Mouse (Mus musculus) adrenal gland, adult 8-10 months (tissue): ENCODE results near the gene Stac. TPM values are rescaled to one million over a fixed set of nuclear protein-coding genes. Genes with fewer than 3 reads are reported as not detected.
A peak's percentile ranks its signal among the peaks of the same experiment; 100 is the strongest.

Experiments used
- DNase-seq: peaks from one replicate; pipeline ENCODE4 v3.0.0; 2022
- total RNA-seq, 4 experiments: library from RNA; stranded (reverse); gene quantifications; 2 replicates each; pipeline ENCODE4 v1.2.4; 2022

Stac gene
- total RNA-seq, result 10 to 100 TPM in 1 of 4 experiments, 1 to 10 TPM in 3; 5.9 to 12.0 (median 6.7) TPM

- DNase-seq, result no peak
Observed at GRCm38 (mm10) chr9:111689680-111690483, at the start of gene Stac. Stac (minus strand) TSS chr9:111690348.

GRCm38 (mm10) chr9:111739431-111740245 is 49.5 kb upstream of the Stac start:
- no peak for DNase-seq

GRCm38 (mm10) chr9:111739026-111739425 is 48.9 kb upstream of the Stac start:
- DNase-seq, result no peak

GRCm38 (mm10) chr9:111737796-111738195 is 47.6 kb upstream of the Stac start:
- DNase-seq, result no peak

GRCm38 (mm10) chr9:111735931-111736330 is 45.8 kb upstream of the Stac start:
- no peak for DNase-seq

GRCm38 (mm10) chr9:111731939-111732670 is 42.0 kb upstream of the Stac start:
- no peak for DNase-seq

- no peak for DNase-seq
Observed at GRCm38 (mm10) chr9:111724981-111725593, 34.9 kb upstream of the Stac start.

GRCm38 (mm10) chr9:111714457-111714856 is 24.3 kb upstream of the Stac start:
- no peak for DNase-seq

- peak; percentile 75 for DNase-seq
Observed at GRCm38 (mm10) chr9:111700101-111700500, 10.0 kb upstream of the Stac start.

GRCm38 (mm10) chr9:111690484-111690855 is 322 bp upstream of the Stac start:
- DNase-seq, result no peak

- DNase-seq, result no peak
Observed at GRCm38 (mm10) chr9:111689146-111689545, 1.0 kb downstream of the Stac start.

- no peak for DNase-seq
Observed at GRCm38 (mm10) chr9:111684170-111684569, 6.0 kb downstream of the Stac start.

- DNase-seq, result no peak
Observed at GRCm38 (mm10) chr9:111679516-111679915, 10.6 kb downstream of the Stac start.

- DNase-seq, result no peak
Observed at GRCm38 (mm10) chr9:111669816-111670215, 20.3 kb downstream of the Stac start.

GRCm38 (mm10) chr9:111655066-111655465 is 35.1 kb downstream of the Stac start:
- no peak for DNase-seq

- no peak for DNase-seq
Observed at GRCm38 (mm10) chr9:111644228-111644627, 45.9 kb downstream of the Stac start.

- DNase-seq, result no peak
Observed at GRCm38 (mm10) chr9:111643369-111643768, 46.8 kb downstream of the Stac start.

GRCm38 (mm10) chr9:111637641-111638040 is 52.5 kb downstream of the Stac start:
- no peak for DNase-seq

- DNase-seq, result no peak
Observed at GRCm38 (mm10) chr9:111632833-111633232, 57.3 kb downstream of the Stac start.

GRCm38 (mm10) chr9:111621191-111621590 is 69.0 kb downstream of the Stac start:
- no peak for DNase-seq

GRCm38 (mm10) chr9:111611341-111611740 is 78.8 kb downstream of the Stac start:
- DNase-seq, result peak; percentile 61

GRCm38 (mm10) chr9:111608762-111609161 is 81.4 kb downstream of the Stac start:
- peak; percentile 16 for DNase-seq
